Mouse (Mus musculus) embryonic fibroblast, embryonic 13.5 days (primary cell): ENCODE results near the gene Tmem200b.

Experiments used
- CTCF ChIP-seq: IDR thresholded peaks from 2 replicates; pipeline ENCODE4 v1.5.1; 2011; ENCODE audit warnings: mild to moderate bottlenecking, control low read depth, low read length, moderate library complexity, borderline replicate concordance; ENCODE audit not compliant: insufficient read depth
- POLR2A ChIP-seq: IDR thresholded peaks from 2 replicates; pipeline ENCODE4 v1.6.1; 2011; ENCODE audit warnings: low read depth, mild to moderate bottlenecking, control low read depth, low read length, moderate library complexity

DNA sequence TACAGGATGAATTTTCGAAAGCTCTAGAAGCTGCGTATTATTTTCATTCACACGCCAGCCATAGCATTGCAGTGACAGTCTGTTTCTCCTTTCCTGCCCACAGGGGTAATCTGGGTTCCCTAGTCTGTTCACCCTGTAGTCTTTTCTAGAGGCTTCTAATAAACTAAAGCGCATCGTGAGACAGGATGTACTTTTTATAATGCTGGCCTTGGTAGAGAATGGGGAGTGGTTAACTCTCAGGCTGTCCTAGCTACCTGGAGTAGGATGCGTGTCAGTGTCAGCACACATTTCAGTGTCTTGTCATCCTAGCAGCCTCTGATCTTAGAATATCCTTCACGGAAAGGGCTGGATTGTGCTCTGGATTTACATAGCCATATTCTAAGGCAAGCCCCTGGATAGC is 40.3 kb upstream of the Tmem200b start:
- TF ChIP-seq POLR2A (no peak), CTCF (no peak)
